Mouse (Mus musculus) layer of hippocampus, postnatal 10 days (tissue): Measurements from ENCODE around the gene Tmprss13. TPM values are rescaled to one million over a fixed set of nuclear protein-coding genes. Genes with fewer than 3 reads are reported as not detected.

Experiments
- DNase-seq, 2 experiments: peaks; one replicate each; pipeline ENCODE4 v3.0.0; 2021; ENCODE audit warnings: low spot score in 2 of 2
- long read RNA-seq: library from polyadenylated mRNA; stranded (forward); transcript quantifications from one replicate; pipeline ENCODE4 v2.0.0, GENCODE M21; 2023
- total RNA-seq, 2 experiments: library from RNA; stranded (reverse); gene quantifications; 2 replicates each; pipeline ENCODE4 v1.2.3; 2021

Tmprss13 gene
- total RNA-seq = not detected
- long read RNA-seq = 0 reads

GRCm38 (mm10) chr9:45318855-45319254 is at the start of gene Tmprss13:
Gene Tmprss13, plus strand, starts transcription at chr9:45319100.
- DNase-seq = no peak

GRCm38 (mm10) chr9:45272213-45272612 is 46.7 kb upstream of the Tmprss13 start:
- no peak for DNase-seq

GRCm38 (mm10) chr9:45274218-45274617 is 44.7 kb upstream of the Tmprss13 start:
- DNase-seq = no peak

GRCm38 (mm10) chr9:45274635-45275034 is 44.3 kb upstream of the Tmprss13 start:
- no peak for DNase-seq

GRCm38 (mm10) chr9:45280059-45280458 is 38.8 kb upstream of the Tmprss13 start:
- no peak for DNase-seq

- no peak for DNase-seq
Measured at GRCm38 (mm10) chr9:45280891-45281290, 38.0 kb upstream of the Tmprss13 start.

GRCm38 (mm10) chr9:45282466-45282865 is 36.4 kb upstream of the Tmprss13 start:
- no peak for DNase-seq

- DNase-seq = no peak
Measured at GRCm38 (mm10) chr9:45291481-45292168, 27.3 kb upstream of the Tmprss13 start.

GRCm38 (mm10) chr9:45294210-45295011 is 24.5 kb upstream of the Tmprss13 start:
- DNase-seq = no peak

GRCm38 (mm10) chr9:45299231-45300006 is 19.5 kb upstream of the Tmprss13 start:
- no peak for DNase-seq

GRCm38 (mm10) chr9:45300422-45301104 is 18.3 kb upstream of the Tmprss13 start:
- DNase-seq = peak; percentile 99

GRCm38 (mm10) chr9:45301771-45302170 is 17.1 kb upstream of the Tmprss13 start:
- no peak for DNase-seq

GRCm38 (mm10) chr9:45306746-45307410 is 12.0 kb upstream of the Tmprss13 start:
- no peak for DNase-seq

- no peak for DNase-seq
Measured at GRCm38 (mm10) chr9:45308521-45308920, 10.4 kb upstream of the Tmprss13 start.

- no peak for DNase-seq
Measured at GRCm38 (mm10) chr9:45311858-45312257, 7.0 kb upstream of the Tmprss13 start.

- DNase-seq = no peak
Measured at GRCm38 (mm10) chr9:45313913-45314312, 5.0 kb upstream of the Tmprss13 start.

GRCm38 (mm10) chr9:45317635-45318034 is 1.3 kb upstream of the Tmprss13 start:
- no peak for DNase-seq

- no peak for DNase-seq
Measured at GRCm38 (mm10) chr9:45321465-45321864, 2.6 kb downstream of the Tmprss13 start.

GRCm38 (mm10) chr9:45321946-45322430 is 3.1 kb downstream of the Tmprss13 start:
- no peak for DNase-seq

- no peak for DNase-seq
Measured at GRCm38 (mm10) chr9:45326390-45326789, 7.5 kb downstream of the Tmprss13 start.
